ENCODE assay signal across 18 mouse cellular contexts in genomic region chr5:91308576-91308975, GRCm38 (mm10).
DNase-seq lines count a peak whose midpoint lies in the region; ATAC-seq lines count a peak whose summit lies in the region.
"Had no signal": no experiment of that assay in that cellular context is flagged by ENCODE, and none has a peak within 500 bp of the region (broad histone marks: within the 10 kb centered on the region; RNA-seq: fewer than 3 reads in every experiment).

No protein-coding gene starts in this region.

- no peak overlapping the region for H3K4me3 ChIP-seq in midbrain, embryonic 11.5 days (ENCODE audit: low read depth, low read length)
- H3K4me3 ChIP-seq: embryonic facial prominence, embryonic 15.5 days; heart, embryonic 15.5 days; hindbrain, embryonic 15.5 days; kidney, embryonic 15.5 days; limb, embryonic 12.5 days; liver, embryonic 13.5 days; midbrain, embryonic 10.5 days had no signal

- ATAC-seq in midbrain, embryonic 11.5 days (ENCODE audit: low FRiP score): no peak
- ATAC-seq: intestine, embryonic 16.5 days; Patski had no signal

- no peak overlapping the region for H3K27ac ChIP-seq in midbrain, embryonic 11.5 days (ENCODE audit: low read depth, low read length)
- H3K27ac ChIP-seq: embryonic facial prominence, embryonic 15.5 days; heart, embryonic 15.5 days; hindbrain, embryonic 15.5 days; kidney, embryonic 15.5 days; limb, embryonic 12.5 days; liver, embryonic 13.5 days; macrophage; midbrain, embryonic 10.5 days had no signal

- H3K36me3 ChIP-seq in midbrain, embryonic 11.5 days (ENCODE audit: control insufficient read depth, insufficient read depth, low read length): no peaks in the 10 kb centered on the region
- H3K36me3 ChIP-seq: embryonic facial prominence, embryonic 15.5 days; heart, embryonic 15.5 days; hindbrain, embryonic 15.5 days; kidney, embryonic 15.5 days; limb, embryonic 12.5 days; liver, embryonic 13.5 days; midbrain, embryonic 10.5 days had no signal

- 85% methylated on average over 7 of the region's 7 CpGs for WGBS in midbrain, embryonic 11.5 days

- intact Hi-C loops in left cerebral cortex, postnatal 36 days (cut with DNase I): loop anchor here (2.0 to 10.0 kb wide), 3 partner anchors 331 to 634 kb away; no protein-coding TSS in a partner anchor

- H3K9me3 ChIP-seq in midbrain, embryonic 11.5 days (ENCODE audit: control insufficient read depth, low read length): no peaks in the 10 kb centered on the region
- H3K9me3 ChIP-seq: embryonic facial prominence, embryonic 15.5 days; heart, embryonic 15.5 days; hindbrain, embryonic 15.5 days; kidney, embryonic 15.5 days; limb, embryonic 12.5 days; liver, embryonic 13.5 days; midbrain, embryonic 10.5 days had no signal

- H3K4me2 ChIP-seq in midbrain, embryonic 11.5 days: no peak overlapping the region
- H3K4me2 ChIP-seq: embryonic facial prominence, embryonic 15.5 days; heart, embryonic 15.5 days; hindbrain, embryonic 15.5 days; kidney, embryonic 15.5 days; limb, embryonic 12.5 days; liver, embryonic 13.5 days had no signal

- DNase-seq in layer of hippocampus, adult 8-10 months (ENCODE audit: low spot score in 2 of 2): peak; percentile 15 to 40
- no peak for DNase-seq in layer of hippocampus, postnatal 25 days (ENCODE audit: extremely low spot score in 1 of 2, low spot score in 1 of 2)
- peak; percentile 50 for DNase-seq in 3T3-L1 (ENCODE audit: low read depth, low spot score)
- DNase-seq in NIH3T3 (ENCODE audit: low read depth): peak; percentile 15
- DNase-seq in left cerebral cortex, postnatal 36 days (ENCODE audit: low spot score in 2 of 2): peak; percentile 5 to 10
- DNase-seq in midbrain, embryonic 11.5 days (ENCODE audit: low spot score, missing footprints): no peak
- no peak for DNase-seq in adrenal gland, postnatal 14 days
- DNase-seq: gastrocnemius, postnatal 10 days; liver, embryonic 13.5 days had no signal

- no peak overlapping the region for H3K9ac ChIP-seq in midbrain, embryonic 11.5 days (ENCODE audit: low read length)
- H3K9ac ChIP-seq: embryonic facial prominence, embryonic 15.5 days; heart, embryonic 15.5 days; hindbrain, embryonic 15.5 days; kidney, embryonic 15.5 days; limb, embryonic 12.5 days; liver, embryonic 13.5 days had no signal

- H3K4me1 ChIP-seq in midbrain, embryonic 11.5 days (ENCODE audit: control insufficient read depth, insufficient read depth, low read length): no peaks in the 10 kb centered on the region
- H3K4me1 ChIP-seq: embryonic facial prominence, embryonic 15.5 days; heart, embryonic 15.5 days; hindbrain, embryonic 15.5 days; kidney, embryonic 15.5 days; limb, embryonic 12.5 days; liver, embryonic 13.5 days; midbrain, embryonic 10.5 days had no signal

- H3K27me3 ChIP-seq in midbrain, embryonic 11.5 days (ENCODE audit: control insufficient read depth, insufficient read depth, low read length): no peaks in the 10 kb centered on the region
- H3K27me3 ChIP-seq: embryonic facial prominence, embryonic 15.5 days; heart, embryonic 15.5 days; hindbrain, embryonic 15.5 days; kidney, embryonic 15.5 days; limb, embryonic 12.5 days; liver, embryonic 13.5 days; Patski had no signal

Comparison
In these comparisons a context has a peak if more than half of its experiments do, and no peak if none do; other contexts are left out.
1. DNase-seq: peak in layer of hippocampus, adult 8-10 months (2 of 2), 3T3-L1 (single experiment), NIH3T3 (single experiment) and left cerebral cortex, postnatal 36 days (2 of 2); none in layer of hippocampus, postnatal 25 days (0 of 2), midbrain, embryonic 11.5 days (single experiment) and adrenal gland, postnatal 14 days (single experiment).